Mouse (Mus musculus) cerebellum, adult 18-20 months (tissue): ENCODE data around the gene Pop5.
A peak's percentile ranks its signal among the peaks of the same experiment; 100 is the strongest.

Experiments used
- DNase-seq, 2 experiments: peaks; one replicate each; pipeline ENCODE4 v3.0.0; 2021

Gene Pop5

GRCm38 (mm10) chr5:115235786-115236263 lies at the start of gene Pop5:
Gene Pop5 (plus strand): TSS chr5:115235836.
- peak; percentile 91 to 97 for DNase-seq

- DNase-seq: peak; percentile 41 to 53
These were observed 49.1 kb upstream of the Pop5 start for GRCm38 (mm10) chr5:115186371-115187073.

GRCm38 (mm10) chr5:115187188-115188131 lies 48.2 kb upstream of the Pop5 start:
- DNase-seq: peak; percentile 97 to 98

- peak; percentile 66 to 72 for DNase-seq
These were observed 46.8 kb upstream of the Pop5 start for GRCm38 (mm10) chr5:115188824-115189223.

- DNase-seq: no peak
These were observed 45.6 kb upstream of the Pop5 start for GRCm38 (mm10) chr5:115190081-115190480.

GRCm38 (mm10) chr5:115191880-115192827 lies 43.5 kb upstream of the Pop5 start:
- peak; percentile 55 to 67 for DNase-seq

GRCm38 (mm10) chr5:115192828-115193195 lies 42.8 kb upstream of the Pop5 start:
- DNase-seq: peak in 1 of 2 experiments; percentile 39

GRCm38 (mm10) chr5:115193226-115193625 lies 42.4 kb upstream of the Pop5 start:
- peak; percentile 75 to 82 for DNase-seq

GRCm38 (mm10) chr5:115193669-115194625 lies 41.7 kb upstream of the Pop5 start, which contains the start of gene Cabp1:
Gene Cabp1 (minus strand): TSS chr5:115194381.
- DNase-seq: peak; percentile 75 to 85

GRCm38 (mm10) chr5:115194626-115195221 lies 40.9 kb upstream of the Pop5 start:
- peak; percentile 63 to 71 for DNase-seq

GRCm38 (mm10) chr5:115203735-115204561 lies 31.7 kb upstream of the Pop5 start:
- DNase-seq: peak; percentile 61 to 66

- DNase-seq: peak; percentile 84 to 85
These were observed 30.9 kb upstream of the Pop5 start for GRCm38 (mm10) chr5:115204562-115205311.

- no peak for DNase-seq
These were observed 28.4 kb upstream of the Pop5 start for GRCm38 (mm10) chr5:115207244-115207643.

- DNase-seq: peak in 1 of 2 experiments; percentile 67
These were observed 27.7 kb upstream of the Pop5 start for GRCm38 (mm10) chr5:115207892-115208291.

- DNase-seq: no peak
These were observed 27.0 kb upstream of the Pop5 start for GRCm38 (mm10) chr5:115208601-115209000.

GRCm38 (mm10) chr5:115210380-115210779 lies 25.3 kb upstream of the Pop5 start:
- DNase-seq: peak; percentile 47 to 64

- peak in 1 of 2 experiments; percentile 53 for DNase-seq
These were observed 23.2 kb upstream of the Pop5 start for GRCm38 (mm10) chr5:115212451-115212850.

GRCm38 (mm10) chr5:115212861-115213260 lies 22.8 kb upstream of the Pop5 start:
- DNase-seq: no peak

- peak; percentile 81 to 83 for DNase-seq
These were observed 20.8 kb upstream of the Pop5 start for GRCm38 (mm10) chr5:115214864-115215263.
